Mouse (Mus musculus) MN1 (cell line): ENCODE data around the gene Tm6sf2.
A peak's percentile ranks its signal among the peaks of the same experiment; 100 is the strongest.

Experiments
- DNase-seq: peaks from one replicate; pipeline ENCODE4 v3.0.0-alpha.2; 2016; ENCODE audit warnings: low spot score

The Tm6sf2 gene

DNA sequence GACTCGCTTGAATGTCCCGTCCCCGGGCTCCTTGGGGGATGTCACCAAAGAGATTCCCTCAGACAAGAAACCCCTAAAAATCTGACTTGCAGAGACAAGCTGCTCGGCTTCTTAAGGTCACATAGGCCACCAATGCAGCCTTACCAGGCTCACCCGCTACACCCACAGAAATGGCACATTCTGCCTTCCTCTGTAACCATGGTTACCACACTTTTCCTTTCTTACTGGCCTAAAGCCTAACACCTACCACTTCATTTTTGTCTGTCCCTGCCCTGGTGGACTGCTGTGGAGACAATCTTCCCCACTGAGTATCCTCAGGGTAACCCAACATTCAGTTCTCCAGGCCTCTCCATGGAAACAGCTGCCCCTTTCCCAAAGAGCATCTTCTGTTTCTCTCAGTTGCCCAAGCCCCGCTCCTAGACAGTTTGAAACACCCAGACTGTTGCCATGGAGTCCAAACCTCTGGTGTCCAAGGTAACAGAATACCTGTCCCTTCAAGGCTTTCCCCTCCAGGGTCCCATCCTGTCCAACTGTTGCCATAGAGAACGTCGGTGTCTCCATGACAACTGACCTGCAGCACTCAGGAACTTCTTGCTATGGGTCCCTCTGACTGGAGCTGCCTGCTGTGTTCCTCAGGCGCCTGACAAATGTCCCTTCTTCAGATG, 16.7 kb downstream of the Tm6sf2 start:
- DNase-seq = no peak

- no peak for DNase-seq
These were observed 20.1 kb downstream of the Tm6sf2 start for GRCm38 (mm10) chr8:70092786-70093185.

DNA sequence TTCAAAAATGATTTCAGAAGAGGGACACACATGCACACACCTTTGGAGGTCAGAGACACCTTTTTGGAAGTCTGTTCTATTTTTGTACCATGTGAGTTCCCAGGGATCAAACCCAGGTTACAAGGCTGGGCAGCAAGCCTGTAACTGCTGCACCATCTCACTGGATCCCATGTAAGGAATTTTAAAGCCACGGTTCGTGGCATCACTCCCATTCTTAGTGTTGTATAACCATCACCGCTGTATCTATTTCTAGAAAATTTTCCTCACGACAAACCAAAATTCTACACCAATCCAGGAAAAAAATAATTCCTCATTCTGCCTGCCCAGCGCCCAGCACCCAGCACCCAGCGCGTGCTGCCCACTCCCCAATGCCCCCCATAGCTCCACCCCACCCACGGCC, 26.6 kb downstream of the Tm6sf2 start:
- DNase-seq = no peak

DNA sequence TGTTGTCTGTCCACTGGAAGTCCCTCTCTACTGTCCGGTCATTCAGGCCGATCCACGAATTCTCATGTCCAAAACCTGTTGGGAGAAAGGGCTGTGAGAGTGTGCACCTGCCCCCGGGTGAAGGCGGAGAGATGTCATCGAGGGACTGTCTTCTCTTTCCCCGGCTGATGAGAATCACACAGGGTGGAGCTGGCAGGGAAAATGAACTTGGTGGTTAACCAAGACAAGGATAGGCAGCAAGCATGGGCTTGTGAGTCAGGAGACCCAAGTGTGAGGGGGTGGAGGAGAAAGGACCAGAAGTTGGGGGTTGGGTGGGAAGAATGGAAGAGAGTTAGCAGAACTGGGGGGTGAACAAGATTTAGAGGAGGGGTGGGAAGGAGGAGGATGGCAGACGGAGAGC, 27.5 kb downstream of the Tm6sf2 start:
- DNase-seq = no peak

GRCm38 (mm10) chr8:70104506-70104905, 31.8 kb downstream of the Tm6sf2 start:
- peak; percentile 72 for DNase-seq

GRCm38 (mm10) chr8:70104922-70105321, 32.2 kb downstream of the Tm6sf2 start:
- DNase-seq = no peak

DNA sequence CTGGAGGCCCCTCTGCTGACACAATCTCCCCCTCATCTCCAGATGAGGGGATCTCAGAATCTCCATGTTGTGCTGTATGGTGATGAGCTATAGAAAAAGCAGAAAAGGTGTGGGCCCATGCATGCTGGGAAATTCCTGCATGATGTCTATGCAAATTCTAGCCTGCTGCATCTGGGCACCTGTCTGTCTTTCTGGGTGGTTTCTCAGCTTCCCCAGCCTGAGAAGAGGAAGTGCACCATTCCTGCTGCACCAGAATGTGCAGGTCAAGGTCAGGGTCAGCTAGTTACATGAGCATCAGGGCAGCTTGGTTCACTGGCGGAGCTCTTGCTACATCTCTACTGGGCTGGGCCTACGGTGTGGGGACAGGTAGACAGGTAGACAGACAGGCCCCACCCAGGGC, 37.7 kb downstream of the Tm6sf2 start:
- no peak for DNase-seq

DNA sequence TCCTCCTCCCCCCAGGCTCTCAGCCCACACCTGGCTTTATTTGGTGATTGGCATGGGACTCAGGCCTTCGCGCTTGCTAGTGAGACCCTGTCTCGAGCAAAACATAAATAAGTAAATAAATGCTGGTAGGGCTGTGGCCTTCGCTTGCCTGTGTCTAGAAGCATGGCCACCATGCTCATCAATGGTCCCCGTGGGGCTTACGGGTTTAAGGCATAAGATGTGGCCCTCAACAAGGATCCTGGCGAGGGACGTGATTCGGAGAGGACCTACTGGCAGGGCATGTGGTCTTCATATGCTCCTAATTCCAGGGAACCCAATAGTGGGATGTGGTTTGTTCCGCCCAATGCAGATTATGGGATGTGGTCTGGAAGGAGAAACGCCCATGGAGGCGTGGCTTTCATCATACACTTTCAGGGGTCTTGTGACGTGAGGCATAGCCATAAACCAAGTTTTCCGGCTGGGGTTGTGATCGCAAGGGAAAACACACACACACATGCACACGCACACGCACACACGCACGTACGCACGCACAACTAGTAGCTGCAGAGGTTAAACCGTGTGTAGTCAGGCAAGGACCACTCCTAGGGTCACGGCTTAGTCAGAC, 38.6 kb downstream of the Tm6sf2 start:
- DNase-seq = no peak

DNA sequence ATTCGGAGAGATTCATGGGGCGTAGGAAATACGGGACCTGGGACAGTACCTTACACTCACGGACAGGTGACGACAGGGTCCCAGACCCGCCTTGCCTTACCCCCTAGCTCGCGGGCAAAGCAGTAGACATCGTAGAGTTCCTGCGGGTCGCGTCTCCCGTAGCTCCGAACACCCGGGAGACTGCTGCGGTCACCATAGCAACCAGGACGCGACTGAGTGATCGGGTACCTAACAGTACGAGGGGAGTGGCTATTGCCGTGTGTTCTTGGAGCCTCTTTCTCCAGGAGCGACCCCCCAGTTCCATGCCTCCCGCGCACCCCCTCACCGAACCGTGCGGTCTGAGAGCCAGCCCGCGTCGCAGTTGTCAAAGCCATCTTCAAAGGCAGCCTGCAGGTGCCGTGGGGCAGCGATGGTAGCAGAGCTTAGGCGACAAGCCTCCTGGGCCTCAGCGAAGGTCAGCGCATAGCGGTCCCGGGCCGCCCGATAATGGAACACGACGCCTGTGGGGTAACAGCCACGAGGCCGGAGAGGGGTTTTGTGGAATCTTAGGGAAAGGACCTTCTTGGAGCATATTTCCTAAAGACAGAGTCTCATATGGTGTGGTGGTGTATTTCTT, 39.8 kb downstream of the Tm6sf2 start:
- no peak for DNase-seq

DNA sequence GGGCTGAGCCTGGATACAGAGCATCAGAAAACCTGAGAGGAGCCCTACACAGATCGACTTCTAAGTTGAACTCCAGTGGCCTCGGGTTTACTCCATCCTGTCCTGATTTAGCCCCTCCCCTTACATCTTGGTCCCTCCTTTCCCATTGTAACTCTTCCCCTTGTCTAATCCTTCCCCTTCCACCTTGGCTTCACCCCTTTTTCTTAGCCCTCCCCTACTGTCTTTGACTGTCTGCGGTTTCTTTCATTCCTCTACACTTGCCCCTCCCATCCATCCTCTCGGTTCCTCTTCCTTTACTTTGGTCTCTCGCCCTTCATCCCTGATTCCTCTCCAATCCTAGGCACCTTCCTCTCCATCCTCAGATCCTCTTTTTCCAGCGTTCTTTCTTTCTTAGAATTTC, 41.8 kb downstream of the Tm6sf2 start:
- no peak for DNase-seq

- no peak for DNase-seq
These were observed 42.2 kb downstream of the Tm6sf2 start for GRCm38 (mm10) chr8:70114892-70115291.

- DNase-seq = no peak
These were observed 44.9 kb downstream of the Tm6sf2 start for GRCm38 (mm10) chr8:70117611-70118010.

- DNase-seq = no peak
These were observed 46.3 kb downstream of the Tm6sf2 start for GRCm38 (mm10) chr8:70118726-70119700.

GRCm38 (mm10) chr8:70120667-70121066, 47.9 kb downstream of the Tm6sf2 start, which contains the start of gene Ncan:
TSS of gene Ncan (minus strand) at chr8:70120873.
- peak; percentile 86 for DNase-seq

GRCm38 (mm10) chr8:70122863-70123262, 50.1 kb downstream of the Tm6sf2 start:
- peak; percentile 19 for DNase-seq

- DNase-seq = no peak
These were observed 52.3 kb downstream of the Tm6sf2 start for GRCm38 (mm10) chr8:70124992-70125391.

GRCm38 (mm10) chr8:70128435-70128834, 55.7 kb downstream of the Tm6sf2 start:
- peak; percentile 78 for DNase-seq

- peak; percentile 90 for DNase-seq
These were observed 56.7 kb downstream of the Tm6sf2 start for GRCm38 (mm10) chr8:70129309-70129952.
